In genomic region chr4:17092132-17092531, GRCm38 (mm10) we compare ENCODE assay signal across 17 mouse cellular contexts.
DNase-seq lines count a peak whose midpoint lies in the region.
"Had no signal": no experiment of that assay in that cellular context is flagged by ENCODE, and none has a peak within 500 bp of the region (broad histone marks: within the 10 kb centered on the region; RNA-seq: fewer than 3 reads in every experiment).

No protein-coding gene starts in this region.

- DNase-seq in left cerebral cortex, postnatal 4 days, result peak; percentile 1
- DNase-seq in left cerebral cortex, adult 9 months (ENCODE audit: low spot score in 2 of 2), result no peak
- DNase-seq in ES-CJ7 (ENCODE audit: low read depth, low spot score) (peak; percentile 99), R1 (ENCODE audit: low read depth, low spot score) (peak; percentile 99)
- peak; percentile 27 for DNase-seq in retina, embryonic 14.5 days (ENCODE audit: low spot score)
- DNase-seq in gastrocnemius, postnatal 36 days, result no peak
- no peak for DNase-seq in adrenal gland, adult (ENCODE audit: inconsistent age in 2 of 2, low spot score in 1 of 2)
- DNase-seq: adrenal gland, adult 8-10 months; cerebellum, adult 2 months; cerebellum, postnatal 36 days; heart, postnatal 36 days; kidney, adult 9 months; kidney, postnatal 14 days; liver, postnatal 0 days; right cerebral cortex, postnatal 25 days; spleen, adult 18-20 months; thymus, postnatal 14 days had no signal

- intact Hi-C loops in left cerebral cortex, postnatal 4 days (cut with DNase I), result no loop called here
- intact Hi-C loops in gastrocnemius, postnatal 36 days (cut with DNase I), result no loop called here

Comparison
In these comparisons a context has a peak if more than half of its experiments do, and no peak if none do; other contexts are left out.
1. DNase-seq: peak in left cerebral cortex, postnatal 4 days (single experiment), ES-CJ7 (single experiment), R1 (single experiment) and retina, embryonic 14.5 days (single experiment); none in left cerebral cortex, adult 9 months (0 of 2), gastrocnemius, postnatal 36 days (0 of 2) and adrenal gland, adult (0 of 2).